Mouse (Mus musculus): ENCODE data around the gene Plppr2. TPM values are rescaled to one million over a fixed set of nuclear protein-coding genes. Genes with fewer than 3 reads are reported as not detected.

Gene Plppr2
- polyA plus RNA-seq, 1 experiment from 2014 or later = 37.8 TPM

- Histone ChIP-seq H3K9me3 (replicated peaks) (no peaks in the 10 kb centered on the region), H3K27ac (no peak overlapping the region), H3K9ac (no peak overlapping the region), H3K27me3 (no peaks in the 10 kb centered on the region), H3K4me2 (no peak overlapping the region), H3K4me3 (no peak overlapping the region), H3K36me3 (ENCODE audit: poor library complexity, severe bottlenecking) (peaks cover 14% of the 10 kb centered on the region), H3K4me1 (peaks cover 21% of the 10 kb centered on the region)
- no peak for ATAC-seq
- WGBS = 88% methylated on average over 7 of the region's 7 CpGs
These were observed 1.2 kb upstream of the Plppr2 start for GRCm38 (mm10) chr9:21935466-21936131.

- ATAC-seq = peak; percentile 16; the same call in 1 of the 2 replicates
- H3K27ac ChIP-seq = no peak overlapping the region
- WGBS = 74% methylated on average over 4 of the region's 4 CpGs
These were observed 910 bp downstream of the Plppr2 start for GRCm38 (mm10) chr9:21937711-21938175.

GRCm38 (mm10) chr9:21938234-21938855 lies 1.5 kb downstream of the Plppr2 start:
- Histone ChIP-seq H3K4me2 (peak overlapping the region; percentile 76), H3K4me3 (peak overlapping the region; percentile 73), H3K9me3 (replicated peaks) (no peaks in the 10 kb centered on the region), H3K27me3 (no peaks in the 10 kb centered on the region), H3K4me1 (peaks cover 21% of the 10 kb centered on the region), H3K9ac (peak overlapping the region; percentile 84), H3K27ac (no peak overlapping the region), H3K36me3 (ENCODE audit: poor library complexity, severe bottlenecking) (peaks cover 24% of the 10 kb centered on the region)
- WGBS = 86% methylated on average over 4 of the region's 4 CpGs
- ATAC-seq = no peak

More at GRCm38 (mm10) chr9:21937711-21938175, 910 bp downstream of the Plppr2 start:
- peak overlapping the region; percentile 76 for H3K4me2 ChIP-seq
- no peaks in the 10 kb centered on the region for H3K27me3 ChIP-seq
- H3K36me3 ChIP-seq (ENCODE audit: poor library complexity, severe bottlenecking) = peaks cover 24% of the 10 kb centered on the region
- no peaks in the 10 kb centered on the region for H3K9me3 ChIP-seq (replicated peaks)
- H3K9ac ChIP-seq = peak overlapping the region; percentile 84
- H3K4me1 ChIP-seq = peaks cover 21% of the 10 kb centered on the region
- peak overlapping the region; percentile 73 for H3K4me3 ChIP-seq

GRCm38 (mm10) chr9:21943046-21943445 lies 6.2 kb downstream of the Plppr2 start:
- Histone ChIP-seq H3K4me1 (peaks cover 6% of the 10 kb centered on the region), H3K9me3 (replicated peaks) (no peaks in the 10 kb centered on the region), H3K27ac (no peak overlapping the region), H3K4me2 (no peak overlapping the region), H3K27me3 (peaks cover 7% of the 10 kb centered on the region; the same call in 1 of the 2 replicates), H3K36me3 (ENCODE audit: poor library complexity, severe bottlenecking) (peaks cover 37% of the 10 kb centered on the region), H3K9ac (no peak overlapping the region), H3K4me3 (no peak overlapping the region)
- 83% methylated on average over 10 of the region's 12 CpGs for WGBS
- ATAC-seq = no peak

GRCm38 (mm10) chr9:21943638-21944037 lies 6.8 kb downstream of the Plppr2 start:
- Histone ChIP-seq H3K4me3 (no peak overlapping the region), H3K27me3 (peaks cover 11% of the 10 kb centered on the region; the same call in 1 of the 2 replicates)
- 0 out of 2 replicates have a peak, but pooled peaks have one; percentile 1 for ATAC-seq

GRCm38 (mm10) chr9:21944267-21944666 lies 7.4 kb downstream of the Plppr2 start:
- WGBS = 29% methylated on average over 23 of the region's 23 CpGs
- no peak overlapping the region for H3K27ac ChIP-seq

More at GRCm38 (mm10) chr9:21943638-21944037, 6.8 kb downstream of the Plppr2 start:
- H3K4me1 ChIP-seq = no peaks in the 10 kb centered on the region
- H3K9me3 ChIP-seq (replicated peaks) = no peaks in the 10 kb centered on the region
- no peak overlapping the region for H3K4me2 ChIP-seq
- H3K9ac ChIP-seq = no peak overlapping the region
- no peak overlapping the region for H3K27ac ChIP-seq
- 59% methylated on average over 12 of the region's 12 CpGs for WGBS
- peaks cover 37% of the 10 kb centered on the region for H3K36me3 ChIP-seq (ENCODE audit: poor library complexity, severe bottlenecking)

GRCm38 (mm10) chr9:21947540-21948130 lies 10.8 kb downstream of the Plppr2 start:
- Histone ChIP-seq H3K27me3 (peaks cover 15% of the 10 kb centered on the region; the same call in 1 of the 2 replicates), H3K27ac (no peak overlapping the region), H3K4me2 (peak overlapping the region; percentile 19; the same call in 1 of the 2 replicates), H3K4me3 (no peak overlapping the region), H3K4me1 (no peaks in the 10 kb centered on the region), H3K36me3 (ENCODE audit: poor library complexity, severe bottlenecking) (peaks cover 13% of the 10 kb centered on the region), H3K9ac (no peak overlapping the region), H3K9me3 (replicated peaks) (no peaks in the 10 kb centered on the region; the same call in 1 of the 2 replicates)
- no peak for ATAC-seq
- 7% methylated on average over 23 of the region's 28 CpGs for WGBS

More at GRCm38 (mm10) chr9:21944267-21944666, 7.4 kb downstream of the Plppr2 start:
- ATAC-seq = no peak
- no peaks in the 10 kb centered on the region for H3K4me1 ChIP-seq
- no peak overlapping the region for H3K4me2 ChIP-seq
- H3K4me3 ChIP-seq = no peak overlapping the region
- no peaks in the 10 kb centered on the region for H3K9me3 ChIP-seq (replicated peaks)
- peaks cover 11% of the 10 kb centered on the region; the same call in 1 of the 2 replicates for H3K27me3 ChIP-seq
- H3K9ac ChIP-seq = no peak overlapping the region
- H3K36me3 ChIP-seq (ENCODE audit: poor library complexity, severe bottlenecking) = peaks cover 32% of the 10 kb centered on the region

- Histone ChIP-seq H3K9me3 (replicated peaks) (no peaks in the 10 kb centered on the region; the same call in 1 of the 2 replicates), H3K27ac (no peak overlapping the region), H3K27me3 (peaks cover 15% of the 10 kb centered on the region; the same call in 1 of the 2 replicates), H3K9ac (no peak overlapping the region), H3K4me2 (no peak overlapping the region), H3K36me3 (ENCODE audit: poor library complexity, severe bottlenecking) (peaks cover 13% of the 10 kb centered on the region), H3K4me3 (no peak overlapping the region), H3K4me1 (peaks cover 4% of the 10 kb centered on the region)
- 48% methylated on average over 8 of the region's 8 CpGs for WGBS
- ATAC-seq = no peak
These were observed 11.3 kb downstream of the Plppr2 start for GRCm38 (mm10) chr9:21948146-21948545.

GRCm38 (mm10) chr9:21948790-21949189 lies 12.0 kb downstream of the Plppr2 start:
- WGBS = 71% methylated on average over 6 of the region's 6 CpGs
- H3K4me1 ChIP-seq = peaks cover 10% of the 10 kb centered on the region
- no peak for ATAC-seq

GRCm38 (mm10) chr9:21950322-21950721 lies 13.5 kb downstream of the Plppr2 start:
- no peak overlapping the region for H3K4me2 ChIP-seq
- H3K4me3 ChIP-seq = no peak overlapping the region
- peaks cover 20% of the 10 kb centered on the region for H3K4me1 ChIP-seq
- H3K9me3 ChIP-seq (replicated peaks) = no peaks in the 10 kb centered on the region; the same call in 1 of the 2 replicates
- no peak overlapping the region for H3K27ac ChIP-seq
- no peak for ATAC-seq
- H3K9ac ChIP-seq = no peak overlapping the region
- H3K27me3 ChIP-seq = peaks cover 15% of the 10 kb centered on the region; the same call in 1 of the 2 replicates
- H3K36me3 ChIP-seq (ENCODE audit: poor library complexity, severe bottlenecking) = peaks cover 4% of the 10 kb centered on the region; the same call in 1 of the 2 replicates
- 18% methylated on average over 11 of the region's 11 CpGs for WGBS

More at GRCm38 (mm10) chr9:21948790-21949189, 12.0 kb downstream of the Plppr2 start:
- H3K36me3 ChIP-seq (ENCODE audit: poor library complexity, severe bottlenecking) = peaks cover 13% of the 10 kb centered on the region
- no peak overlapping the region for H3K4me3 ChIP-seq
- H3K4me2 ChIP-seq = no peak overlapping the region
- H3K27me3 ChIP-seq = peaks cover 15% of the 10 kb centered on the region; the same call in 1 of the 2 replicates
- no peaks in the 10 kb centered on the region; the same call in 1 of the 2 replicates for H3K9me3 ChIP-seq (replicated peaks)
- no peak overlapping the region for H3K27ac ChIP-seq
- no peak overlapping the region for H3K9ac ChIP-seq

- H3K27me3 ChIP-seq = peaks cover 15% of the 10 kb centered on the region; the same call in 1 of the 2 replicates
- H3K4me3 ChIP-seq = no peak overlapping the region
- no peak overlapping the region for H3K27ac ChIP-seq
- no peak for ATAC-seq
- H3K36me3 ChIP-seq (ENCODE audit: poor library complexity, severe bottlenecking) = no peaks in the 10 kb centered on the region
- peaks cover 26% of the 10 kb centered on the region for H3K4me1 ChIP-seq
- WGBS = 85% methylated on average over 3 of the region's 3 CpGs
- no peaks in the 10 kb centered on the region; the same call in 1 of the 2 replicates for H3K9me3 ChIP-seq (replicated peaks)
- no peak overlapping the region for H3K4me2 ChIP-seq
- H3K9ac ChIP-seq = no peak overlapping the region
These were observed 15.1 kb downstream of the Plppr2 start for GRCm38 (mm10) chr9:21951977-21952376.
